Mouse (Mus musculus): Measurements from ENCODE around the gene Chd2. TPM values are rescaled to one million over a fixed set of nuclear protein-coding genes. Genes with fewer than 3 reads are reported as not detected.
A peak's percentile ranks its signal among the peaks of the same experiment; 100 is the strongest.

The Chd2 gene
- total RNA-seq, 2 experiments from 2014 or later: 57.4 to 60.3 TPM

DNA sequence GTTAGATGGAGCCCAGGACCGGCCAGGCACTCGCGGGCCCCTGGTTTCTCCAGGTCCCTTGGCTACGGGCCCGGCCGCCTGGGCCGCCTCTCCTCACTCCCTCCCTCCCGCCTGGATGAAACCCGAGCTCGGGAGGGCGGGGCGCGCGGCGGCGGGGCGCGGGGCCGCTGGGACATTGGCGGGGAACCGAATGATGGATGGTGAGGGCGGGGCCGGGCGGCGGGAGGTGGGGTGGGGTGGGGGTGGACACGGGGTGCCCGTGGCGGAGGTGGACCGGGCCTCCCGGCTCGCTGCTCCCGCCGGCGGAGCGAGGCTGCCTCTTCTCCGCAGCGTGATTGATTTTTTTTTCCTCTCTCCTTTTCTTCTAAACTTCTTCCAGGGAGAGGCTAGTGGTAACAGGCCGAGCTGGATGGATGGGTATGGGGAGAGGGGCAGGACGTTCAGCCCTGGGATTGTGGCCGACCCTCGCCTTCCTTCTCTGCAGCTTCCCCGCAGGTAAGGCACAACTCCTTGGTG, 150.6 kb downstream of the Chd2 start:
- Histone ChIP-seq H3K27ac (peak overlapping the region; percentile 83), H3K4me3 (peak overlapping the region; percentile 52)
- no peak for TF ChIP-seq CTCF (IDR thresholded peaks at IDR 0.05)
- peak; percentile 78 to 84 for DNase-seq (ENCODE audit: extremely low spot score in 1 of 2, low spot score in 2 of 2)
- intact Hi-C loops (cut with DNase I): loop anchor here (2.0 kb wide), 1 partner anchor 14 kb away; no protein-coding TSS in a partner anchor

DNA sequence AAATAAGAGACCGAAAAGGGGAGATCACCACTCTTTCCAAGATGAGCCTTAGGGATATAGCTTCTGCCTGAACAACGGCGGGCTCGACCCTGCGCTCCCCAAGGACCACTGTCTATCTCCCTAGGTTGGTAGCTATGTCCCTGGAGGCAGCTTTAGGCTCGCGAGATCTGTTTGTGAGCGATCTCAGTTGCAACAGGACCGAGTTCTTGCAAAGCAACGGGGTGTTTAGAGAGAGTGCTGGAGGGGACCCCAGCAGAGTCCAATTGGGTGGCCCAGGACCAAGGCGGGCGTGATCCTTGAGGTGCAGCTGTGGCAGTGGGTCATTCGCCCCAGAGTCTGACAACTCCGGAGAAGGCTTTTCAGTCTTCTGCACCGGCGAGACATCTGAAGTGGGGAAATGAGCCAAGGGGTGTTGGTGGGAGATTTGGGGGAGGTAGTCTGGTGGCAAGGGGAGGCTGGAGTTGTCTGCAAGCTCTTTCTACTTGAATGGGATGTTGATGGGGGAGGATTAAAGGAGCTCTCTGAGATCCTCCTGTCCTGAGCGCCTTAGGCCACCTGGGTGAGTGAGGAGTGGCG, 151.1 kb downstream of the Chd2 start:
- DNase-seq (ENCODE audit: extremely low spot score in 1 of 2, low spot score in 2 of 2): no peak
- peak overlapping the region; percentile 52 for H3K4me3 ChIP-seq
- TF ChIP-seq CTCF (IDR thresholded peaks at IDR 0.05): no peak
- intact Hi-C loops (cut with DNase I): loop anchor here (2.0 kb wide), 1 partner anchor 14 kb away; no protein-coding TSS in a partner anchor
- H3K27ac ChIP-seq: peak overlapping the region; percentile 53; the same call in 1 of the 2 replicates

DNA sequence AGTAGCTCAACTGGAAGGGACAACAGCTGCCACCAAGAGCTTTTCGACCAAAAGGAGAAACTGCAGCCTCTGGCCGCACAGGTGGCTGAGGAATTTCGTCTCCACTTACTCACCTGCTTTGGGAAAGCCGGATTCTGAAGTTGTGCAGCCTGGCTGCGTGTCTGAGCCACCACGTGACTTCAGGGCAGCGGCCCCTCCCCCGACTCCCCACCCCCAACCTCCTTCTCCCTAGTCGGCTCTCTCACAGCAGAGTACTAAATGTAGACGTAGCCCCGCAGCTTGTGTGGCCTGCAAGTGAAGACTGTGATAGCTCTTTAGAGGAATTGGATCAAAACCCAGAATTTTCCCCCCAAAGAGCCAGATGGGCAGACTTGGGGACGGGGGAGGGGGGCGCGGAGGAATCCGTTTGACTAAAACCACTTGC, 151.7 kb downstream of the Chd2 start:
- Histone ChIP-seq H3K4me3 (no peak overlapping the region), H3K27ac (no peak overlapping the region)
- no peak for DNase-seq (ENCODE audit: extremely low spot score in 1 of 2, low spot score in 2 of 2)
- intact Hi-C loops (cut with DNase I): loop anchor here (2.0 kb wide), 1 partner anchor 13 kb away; no protein-coding TSS in a partner anchor
- TF ChIP-seq CTCF (IDR thresholded peaks at IDR 0.05): no peak

- Histone ChIP-seq H3K4me3 (no peak overlapping the region), H3K27ac (no peak overlapping the region)
- intact Hi-C loops (cut with DNase I): no loop called here
- DNase-seq (ENCODE audit: extremely low spot score in 1 of 2, low spot score in 2 of 2): no peak
- TF ChIP-seq CTCF (IDR thresholded peaks at IDR 0.05): no peak
These were observed 152.2 kb downstream of the Chd2 start for GRCm38 (mm10) chr7:73389419-73389818.

- intact Hi-C loops (cut with DNase I): no loop called here
- Histone ChIP-seq H3K4me3 (no peak overlapping the region), H3K27ac (no peak overlapping the region)
- DNase-seq (ENCODE audit: extremely low spot score in 1 of 2, low spot score in 2 of 2): no peak
- TF ChIP-seq CTCF (IDR thresholded peaks at IDR 0.05): no peak; the same call in none of the 2 replicates
These were observed 152.8 kb downstream of the Chd2 start for GRCm38 (mm10) chr7:73388866-73389265.

GRCm38 (mm10) chr7:73382843-73383242, 158.8 kb downstream of the Chd2 start:
- no peak for DNase-seq (ENCODE audit: extremely low spot score in 1 of 2, low spot score in 2 of 2)
- no peak for TF ChIP-seq CTCF (IDR thresholded peaks at IDR 0.05)
- no peak overlapping the region for H3K4me3 ChIP-seq
- H3K27ac ChIP-seq: no peak overlapping the region
- intact Hi-C loops (cut with DNase I): no loop called here

GRCm38 (mm10) chr7:73378034-73378433, 163.6 kb downstream of the Chd2 start:
- no peak for DNase-seq (ENCODE audit: extremely low spot score in 1 of 2, low spot score in 2 of 2)
- intact Hi-C loops (cut with DNase I): loop anchor here (5.0 to 10.0 kb wide), 5 partner anchors 191 to 836 kb away; no protein-coding TSS in a partner anchor
- H3K27ac ChIP-seq: peak overlapping the region; percentile 9
- TF ChIP-seq CTCF (IDR thresholded peaks at IDR 0.05): no peak
- H3K4me3 ChIP-seq: peak overlapping the region; percentile 82; the same call in 1 of the 2 replicates

GRCm38 (mm10) chr7:73377307-73377706, 164.3 kb downstream of the Chd2 start:
- DNase-seq (ENCODE audit: extremely low spot score in 1 of 2, low spot score in 2 of 2): no peak
- H3K4me3 ChIP-seq: peak overlapping the region; percentile 82
- H3K27ac ChIP-seq: peak overlapping the region; percentile 71
- intact Hi-C loops (cut with DNase I): loop anchor here (2.0 to 10.0 kb wide), 7 partner anchors 13 to 835 kb away; no protein-coding TSS in a partner anchor
- TF ChIP-seq CTCF (IDR thresholded peaks at IDR 0.05): no peak

Other genes starting within 250 kb of the Chd2 start
- gene Rgma, start 166.3 kb downstream of the Chd2 start, total RNA-seq (2021): 10 to 100 TPM; 52.3 to 54.6 TPM
- gene Fam174b, start 198.5 kb upstream of the Chd2 start, total RNA-seq (2021): 10 to 100 TPM; 32.9 to 33.8 TPM

Data from left cerebral cortex, adult 2 months (tissue).